Mouse (Mus musculus) regulatory T cell (primary cell): ENCODE results near the gene Cap2.

Experiments
- in situ Hi-C: fragments of 300-600 bp; cut with MboI, MseI; formaldehyde crosslinking; loops from one replicate; pipeline ENCODE4 v1.15.1; 2025; ENCODE audit warnings: high pct_unique_total_duplicates

Cap2 gene

DNA sequence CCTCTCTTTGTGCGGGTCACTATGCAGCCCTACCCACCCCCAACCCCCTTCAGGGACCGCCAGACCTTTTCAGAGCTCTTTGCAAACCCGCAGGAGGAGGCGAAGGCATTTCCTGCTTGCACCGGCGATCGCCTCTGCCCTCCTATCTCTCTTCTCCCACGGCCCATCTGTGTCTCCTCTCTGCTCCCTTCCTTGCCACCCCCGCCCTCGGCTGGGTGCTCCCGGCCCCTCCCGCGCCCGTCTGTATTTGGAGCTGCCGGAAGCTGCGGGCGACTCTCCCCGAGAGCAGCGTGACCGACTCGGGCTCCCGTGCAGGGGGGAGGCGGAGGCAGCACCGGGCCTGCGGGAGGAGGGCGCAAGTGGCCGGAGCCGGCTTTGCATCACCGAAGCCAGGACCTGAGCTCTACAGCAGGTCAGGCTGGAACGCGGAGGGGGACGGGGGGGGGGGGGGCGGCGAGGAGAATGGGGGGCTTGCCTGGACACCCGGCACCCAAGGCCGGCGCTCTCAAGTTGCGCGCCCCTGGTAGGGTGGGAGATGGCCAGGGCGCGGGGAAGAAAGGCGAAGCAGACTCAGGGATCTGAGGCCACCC is at the start of gene Cap2:
TSS of gene Cap2 (plus strand) at position 49 of the 590 bp plus-strand sequence.
- in situ Hi-C loops = no loop called here

DNA sequence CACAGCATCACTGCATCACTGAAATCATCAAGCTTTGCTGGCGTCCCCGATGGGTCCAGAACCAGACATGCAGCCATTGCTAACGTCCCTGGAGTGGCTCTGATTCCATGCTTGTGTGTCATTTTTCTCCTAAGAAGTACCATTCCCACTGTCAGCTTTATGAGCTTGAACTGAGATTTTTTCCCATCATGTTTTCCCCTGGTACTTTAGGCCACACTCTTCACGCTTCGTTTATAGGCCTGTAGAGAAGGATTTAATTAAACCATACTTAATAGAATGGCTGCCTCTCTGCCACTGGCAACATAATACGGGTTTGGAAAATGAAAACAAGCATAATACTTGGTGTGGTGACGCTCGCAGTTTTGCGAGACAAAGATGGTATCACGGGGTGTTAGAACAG is 42.1 kb upstream of the Cap2 start:
- in situ Hi-C loops = no loop called here

DNA sequence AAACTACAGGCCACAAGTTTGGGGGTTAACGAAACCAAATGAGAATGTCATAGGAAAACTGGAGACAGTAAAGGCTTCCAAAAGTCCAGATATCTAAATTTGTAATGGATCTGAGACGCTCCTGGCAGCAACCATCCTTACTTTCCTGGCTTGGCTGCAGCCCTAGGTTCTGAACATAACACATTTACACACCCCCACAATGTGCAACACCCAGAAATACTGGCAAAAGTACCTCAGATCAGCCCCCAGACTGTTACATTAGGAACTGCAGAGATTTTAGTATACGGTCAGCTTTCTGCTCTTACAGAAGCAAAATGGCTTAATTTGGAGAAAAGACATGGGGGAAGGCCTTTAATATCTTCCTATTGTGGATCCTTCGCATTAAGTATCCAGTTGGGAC is 39.4 kb upstream of the Cap2 start:
- in situ Hi-C loops = no loop called here

DNA sequence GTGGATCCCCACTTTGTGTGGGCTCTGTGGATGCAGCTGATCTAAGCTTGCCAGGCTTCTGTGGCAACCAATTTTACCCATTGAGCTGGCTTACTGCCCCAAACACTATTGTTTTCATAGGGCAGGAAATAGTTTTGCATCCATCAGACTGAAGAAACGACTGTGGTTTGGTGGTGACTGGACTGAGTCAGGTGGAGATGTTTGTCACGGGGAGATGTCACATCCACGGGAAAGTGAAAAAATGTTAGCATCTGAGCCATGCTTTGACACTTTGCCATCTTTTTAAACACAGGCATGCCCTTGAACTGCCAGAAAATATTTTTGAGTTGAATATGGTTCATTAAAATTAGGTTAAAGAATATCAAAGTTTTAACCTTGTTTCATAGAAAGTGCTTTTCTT is 37.9 kb upstream of the Cap2 start:
- in situ Hi-C loops = no loop called here

DNA sequence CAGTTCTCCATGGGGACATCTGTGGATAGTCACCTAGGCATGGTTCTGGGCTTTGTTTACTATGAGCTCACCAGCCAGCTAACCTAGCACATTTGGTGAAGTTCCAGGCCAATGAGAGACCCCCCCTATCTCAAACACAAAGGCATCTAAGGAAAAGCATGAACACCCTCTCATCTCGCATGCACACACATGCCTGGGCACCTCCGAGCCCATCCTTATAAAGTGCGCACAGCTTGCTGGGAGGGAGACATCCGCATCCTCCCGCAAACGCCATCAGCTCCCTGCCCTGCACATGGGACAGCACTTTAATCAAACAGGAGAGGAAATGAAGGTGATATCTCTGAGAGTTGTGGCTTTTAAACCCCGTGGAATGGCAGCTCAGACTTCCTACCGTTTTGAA is 33.4 kb upstream of the Cap2 start:
- in situ Hi-C loops = no loop called here

DNA sequence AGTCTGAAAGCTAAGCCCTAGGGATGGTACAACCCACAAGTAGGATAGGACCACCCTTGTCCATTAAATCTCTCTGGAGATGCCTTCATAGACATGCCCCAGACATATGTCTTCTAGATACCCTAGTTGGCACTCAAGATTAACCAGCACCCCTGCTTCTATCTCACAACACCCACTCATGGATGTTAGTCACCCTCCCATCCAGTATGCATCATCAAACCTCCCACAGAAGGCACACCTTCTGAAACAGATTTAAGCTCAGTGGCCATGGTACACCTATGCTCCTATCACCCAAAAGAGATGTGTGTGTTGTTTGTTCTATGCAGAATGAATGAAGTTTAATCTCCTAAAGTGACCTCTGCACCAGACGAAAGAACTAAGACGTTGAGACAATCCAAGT is 32.1 kb upstream of the Cap2 start:
- in situ Hi-C loops = no loop called here

DNA sequence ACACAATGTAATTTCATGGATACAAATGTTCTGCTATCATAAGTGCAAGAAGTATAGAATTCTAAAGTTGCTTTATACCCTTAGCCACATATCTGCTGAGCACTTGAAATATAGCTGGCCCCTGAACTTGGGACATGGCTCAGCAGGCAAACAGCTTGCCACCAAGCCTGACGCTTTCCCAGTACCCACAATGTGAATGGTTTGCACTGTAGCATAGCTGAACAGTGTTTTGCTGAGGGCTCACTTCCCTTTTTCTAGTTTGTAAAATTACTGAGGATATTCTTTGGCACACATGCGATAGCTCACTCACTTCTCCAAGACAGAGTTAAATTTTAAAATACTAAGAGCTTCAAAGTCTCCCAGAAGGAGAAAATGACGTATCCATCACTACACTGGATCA is 20.4 kb upstream of the Cap2 start:
- in situ Hi-C loops = no loop called here

DNA sequence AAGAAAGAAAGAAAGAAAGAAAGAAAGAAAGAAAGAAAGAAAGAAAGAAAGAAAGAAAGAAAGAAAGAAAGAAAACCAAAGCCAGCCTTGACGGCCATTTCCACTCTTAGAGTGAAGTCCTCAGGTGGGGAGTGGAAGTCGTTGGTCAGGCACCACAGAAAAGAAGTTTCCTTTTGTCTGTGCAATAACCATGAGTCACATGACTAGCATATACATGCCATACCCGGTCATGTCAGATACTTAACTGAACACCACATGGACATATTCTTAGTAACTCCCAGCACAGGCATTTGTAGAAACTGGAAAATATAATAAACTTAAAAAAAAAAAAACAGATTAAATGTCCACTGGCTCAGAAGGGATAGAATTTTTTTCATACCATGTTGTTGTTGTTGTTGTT is 16.0 kb upstream of the Cap2 start:
- in situ Hi-C loops = no loop called here

DNA sequence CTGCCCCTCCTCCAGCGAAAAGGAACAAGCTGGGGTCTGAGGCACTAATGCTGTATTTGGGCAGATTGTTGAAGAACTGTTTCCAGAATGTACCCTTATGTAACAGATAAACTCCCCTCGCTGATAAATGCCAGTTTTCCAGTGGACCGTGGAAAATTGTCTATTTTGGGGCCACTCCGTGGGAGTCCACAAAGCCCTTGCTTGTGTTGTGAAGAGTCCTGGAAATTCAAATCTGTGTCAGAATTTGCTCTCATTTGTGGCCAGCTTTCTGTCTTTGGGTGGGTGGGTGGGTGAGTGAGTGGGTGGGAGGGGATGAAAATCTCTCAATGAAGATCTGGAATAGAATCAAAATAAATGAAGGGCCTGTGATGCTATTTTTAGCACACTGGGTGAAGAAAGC is 13.5 kb upstream of the Cap2 start:
- in situ Hi-C loops = no loop called here

DNA sequence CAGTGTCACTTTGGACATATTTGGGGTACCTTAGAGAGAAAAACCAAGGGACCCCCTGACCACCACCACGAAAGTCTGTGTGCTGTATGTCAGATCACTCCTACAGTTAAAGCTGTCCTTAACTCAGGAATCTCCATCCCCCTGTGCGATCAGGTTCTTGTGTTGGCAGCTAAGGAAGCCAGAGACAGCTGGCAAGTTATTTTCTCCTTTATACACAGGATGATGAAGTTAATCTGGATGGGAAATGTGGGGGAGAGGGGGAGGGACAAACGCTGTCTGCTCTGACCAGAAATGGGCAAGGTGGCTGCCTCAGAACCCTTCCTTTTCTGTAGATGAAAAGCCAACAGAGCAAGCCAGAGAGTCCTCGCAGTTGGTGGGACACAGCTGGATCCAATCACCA is 11.0 kb upstream of the Cap2 start:
- in situ Hi-C loops = loop anchor here (5.0 kb wide), 1 partner anchor 43 kb away; no protein-coding TSS in a partner anchor

DNA sequence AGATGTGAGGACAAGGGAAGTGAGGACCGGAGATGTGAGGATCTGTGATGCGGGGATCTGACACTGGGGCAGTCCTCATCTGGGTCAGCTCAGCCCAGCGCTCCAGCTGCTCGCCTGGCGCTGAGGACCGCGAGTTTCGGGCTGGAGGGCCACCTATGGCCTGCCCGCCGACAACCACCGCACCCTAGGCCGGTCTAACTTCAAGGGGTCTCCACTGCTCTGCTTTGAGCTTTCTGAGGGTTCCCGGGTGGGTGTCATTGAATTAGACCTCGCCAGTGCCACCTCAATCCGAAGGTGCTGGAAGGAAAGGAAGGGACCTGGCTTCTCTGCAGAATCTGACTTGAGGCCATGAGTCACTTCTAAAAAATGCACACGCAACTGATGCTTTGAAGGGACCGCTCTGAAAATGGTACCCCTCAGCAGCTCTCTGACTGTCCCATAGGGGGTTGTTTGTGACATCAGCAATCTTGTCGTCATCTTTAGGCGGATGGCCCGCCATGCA is 793 bp downstream of the Cap2 start:
- in situ Hi-C loops = no loop called here

DNA sequence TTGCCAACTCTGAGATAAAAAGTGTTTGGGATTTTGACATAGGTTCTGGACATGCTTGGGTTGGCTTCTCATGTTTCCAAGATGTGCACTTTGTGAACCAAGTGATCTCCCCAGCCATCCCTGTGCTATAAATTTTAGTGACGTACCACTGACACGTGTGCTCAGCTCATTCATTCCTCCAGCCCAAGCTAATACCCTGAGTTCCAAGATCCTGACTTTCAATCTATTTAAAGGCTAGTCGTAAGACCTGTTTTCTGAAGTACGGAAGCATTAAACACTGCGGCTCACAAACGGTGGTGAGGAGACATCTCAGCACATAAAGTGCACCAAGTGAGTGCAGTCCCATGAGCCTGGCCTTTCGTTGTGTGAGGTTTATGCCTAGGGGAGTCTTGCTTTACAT is 6.3 kb downstream of the Cap2 start:
- in situ Hi-C loops = no loop called here

DNA sequence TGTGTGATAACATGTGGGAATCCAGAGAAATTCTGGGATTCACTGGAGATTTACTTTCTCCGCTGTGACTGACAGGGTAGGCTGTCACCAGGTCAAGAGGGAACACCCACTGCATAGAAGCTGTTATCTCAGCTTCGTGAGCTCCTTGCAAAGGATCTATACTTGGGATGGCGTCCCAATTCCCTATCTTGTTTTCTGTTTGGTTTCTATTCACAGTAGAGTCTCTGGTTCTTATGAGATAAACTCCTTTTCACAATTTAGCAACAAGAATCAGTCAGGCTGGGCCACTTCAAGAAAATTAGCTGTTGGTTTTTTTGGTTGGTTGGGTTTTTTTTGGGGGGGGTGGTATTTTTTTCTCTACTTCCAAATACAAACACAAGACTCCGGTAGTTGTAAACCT is 7.2 kb downstream of the Cap2 start:
- in situ Hi-C loops = no loop called here

DNA sequence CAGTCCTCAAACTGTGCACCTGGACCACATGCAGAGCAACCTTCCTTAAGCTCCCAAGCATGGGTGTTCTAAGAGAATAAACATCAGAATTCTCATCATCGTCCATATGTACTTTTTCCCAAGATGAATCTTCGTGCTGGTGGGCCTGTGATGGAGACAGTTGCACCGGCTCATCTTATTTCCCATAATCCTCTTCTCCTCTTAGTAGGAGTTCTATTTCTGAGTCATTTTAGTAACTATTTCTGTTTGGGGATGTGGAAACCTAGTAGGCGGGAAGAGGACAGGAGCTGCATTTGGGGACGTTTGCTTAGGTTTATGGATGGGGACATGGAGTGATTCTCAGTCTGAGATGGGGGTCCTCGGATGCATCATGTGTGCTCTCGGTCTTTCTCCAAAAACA is 8.8 kb downstream of the Cap2 start:
- in situ Hi-C loops = no loop called here

DNA sequence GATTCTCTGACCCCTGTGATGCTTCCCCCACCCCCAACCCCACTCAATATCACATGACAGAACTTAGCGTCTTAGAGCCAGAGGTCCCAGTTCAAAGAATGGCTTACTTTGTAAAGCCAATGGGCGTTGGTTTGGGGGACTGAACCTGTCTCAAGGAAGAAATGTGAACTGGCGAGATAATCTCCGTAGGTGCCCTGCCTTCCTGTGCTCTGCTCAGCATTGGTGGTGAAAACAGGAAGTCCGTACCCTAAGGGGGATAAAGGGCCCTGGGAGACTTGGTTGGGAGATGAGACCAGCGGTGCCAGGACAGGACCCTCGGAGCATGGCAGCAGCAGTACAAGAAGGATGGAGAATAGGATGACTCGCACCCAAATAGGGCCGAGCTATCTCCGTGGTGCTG is 12.8 kb downstream of the Cap2 start:
- in situ Hi-C loops = no loop called here

DNA sequence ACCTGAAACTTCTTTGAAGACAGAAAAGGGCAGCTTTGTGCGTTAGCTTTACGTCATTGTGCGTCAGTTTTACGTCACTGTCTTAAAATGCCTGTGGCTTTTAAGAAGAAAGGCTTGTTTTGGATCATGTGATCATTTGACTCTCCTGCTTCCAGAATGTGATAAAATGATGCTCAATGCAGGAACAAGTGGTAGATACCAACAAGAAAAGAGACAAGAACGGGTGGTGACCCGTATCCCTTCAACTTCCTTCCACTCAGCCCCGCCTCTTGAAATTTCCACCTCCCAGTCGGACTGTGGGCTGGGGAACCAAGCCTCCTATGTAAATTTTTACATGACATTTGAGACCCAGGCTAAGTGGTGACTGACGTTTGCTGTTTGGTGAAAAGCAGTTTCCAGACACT is 13.5 kb downstream of the Cap2 start:
- in situ Hi-C loops = no loop called here

DNA sequence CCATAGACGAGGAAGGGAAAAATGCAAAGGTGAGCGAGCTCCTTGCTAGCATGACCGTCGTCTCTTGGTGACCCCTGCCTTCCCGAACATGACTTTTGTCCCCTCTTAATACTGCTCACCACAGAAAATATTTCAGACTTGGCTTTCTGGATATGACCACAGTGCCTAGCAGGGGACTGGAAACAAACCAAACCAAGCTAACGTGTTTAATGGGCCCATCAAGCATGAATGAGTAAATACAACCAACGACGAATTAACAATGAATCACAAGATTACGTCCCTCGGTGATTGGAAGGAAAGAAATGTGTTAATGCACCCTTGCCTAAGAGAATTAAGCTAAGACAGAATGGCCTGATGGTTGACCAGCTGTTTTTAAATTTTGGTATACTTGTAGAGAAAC is 13.9 kb downstream of the Cap2 start:
- in situ Hi-C loops = no loop called here

DNA sequence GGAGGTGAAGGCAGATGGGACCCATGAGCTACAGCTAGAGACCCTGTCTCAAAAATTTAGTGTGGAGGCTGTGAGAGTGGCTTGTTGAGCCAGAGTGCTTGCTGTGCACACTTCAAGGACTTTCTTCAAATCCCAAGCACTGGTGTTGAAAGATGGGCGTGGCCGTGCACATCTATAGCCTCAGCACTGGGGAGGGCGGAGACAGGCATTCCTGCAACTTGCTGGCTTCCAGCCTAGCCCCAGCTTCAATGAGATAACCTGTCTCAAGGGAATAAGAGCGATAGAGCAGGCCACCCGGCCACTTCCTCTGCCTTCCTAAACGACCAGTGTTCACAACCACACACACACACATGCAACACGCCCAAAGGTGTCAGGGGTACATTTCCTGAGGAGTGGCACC is 14.5 kb downstream of the Cap2 start:
- in situ Hi-C loops = no loop called here

DNA sequence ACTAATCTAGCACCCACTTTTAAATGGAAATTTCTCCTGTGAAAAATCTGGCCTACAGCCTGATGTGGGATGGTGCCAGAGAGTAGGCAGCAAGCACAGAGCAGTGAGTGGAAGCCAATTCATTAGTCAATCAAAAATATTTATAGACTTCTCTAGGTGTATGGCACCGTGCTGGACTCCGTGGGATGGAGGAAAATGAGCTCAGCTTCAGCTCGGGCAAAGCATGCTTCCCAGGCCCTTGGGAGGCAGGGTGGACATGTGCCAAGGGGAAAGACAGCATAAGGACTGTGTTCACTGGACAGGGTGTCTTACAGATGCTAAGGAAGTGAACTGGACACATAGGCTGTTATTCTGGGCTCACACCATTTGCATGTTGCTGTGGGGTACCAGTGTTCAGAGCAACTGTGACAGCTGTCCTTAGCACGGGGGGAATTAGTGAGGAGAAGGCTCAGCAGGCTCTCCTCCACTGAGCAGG is 15.6 kb downstream of the Cap2 start:
- in situ Hi-C loops = no loop called here

DNA sequence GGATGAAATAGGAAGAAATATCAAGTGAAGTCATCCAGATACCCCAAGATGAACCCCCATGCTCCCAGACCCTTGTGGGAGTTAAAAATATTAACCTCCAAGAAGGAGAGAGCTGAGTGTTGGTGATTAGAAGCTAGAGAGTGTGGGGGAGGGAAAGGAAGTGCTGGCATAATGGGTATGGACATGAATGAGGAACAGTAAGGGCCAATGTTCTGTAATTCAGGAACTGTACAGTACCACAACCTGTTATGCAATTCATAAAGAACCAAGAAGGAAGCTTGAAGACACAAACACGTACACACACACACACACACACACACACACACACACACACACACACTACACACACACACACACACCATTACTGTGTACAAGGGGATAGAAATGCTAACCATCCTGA is 19.8 kb downstream of the Cap2 start:
- in situ Hi-C loops = no loop called here

DNA sequence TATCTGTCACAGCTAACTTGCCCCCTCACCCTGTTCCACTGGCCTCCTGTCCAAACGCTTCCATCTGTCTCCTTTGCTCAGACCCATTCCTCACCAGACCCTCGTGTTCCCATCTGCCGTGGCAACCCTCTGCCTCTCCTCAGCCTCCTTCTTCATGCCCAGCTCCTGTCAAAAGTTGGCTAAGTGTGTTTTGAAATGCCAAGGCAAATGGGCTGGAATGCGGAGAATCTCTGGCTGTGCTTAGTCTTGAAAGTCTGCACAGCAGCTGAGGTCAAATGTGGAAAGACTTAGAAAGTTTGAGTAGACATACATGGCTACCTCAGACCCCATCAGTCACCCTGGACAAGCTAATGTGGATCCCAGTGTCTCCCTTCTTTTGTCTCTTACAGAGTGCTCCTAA is 21.1 kb downstream of the Cap2 start:
- in situ Hi-C loops = no loop called here

DNA sequence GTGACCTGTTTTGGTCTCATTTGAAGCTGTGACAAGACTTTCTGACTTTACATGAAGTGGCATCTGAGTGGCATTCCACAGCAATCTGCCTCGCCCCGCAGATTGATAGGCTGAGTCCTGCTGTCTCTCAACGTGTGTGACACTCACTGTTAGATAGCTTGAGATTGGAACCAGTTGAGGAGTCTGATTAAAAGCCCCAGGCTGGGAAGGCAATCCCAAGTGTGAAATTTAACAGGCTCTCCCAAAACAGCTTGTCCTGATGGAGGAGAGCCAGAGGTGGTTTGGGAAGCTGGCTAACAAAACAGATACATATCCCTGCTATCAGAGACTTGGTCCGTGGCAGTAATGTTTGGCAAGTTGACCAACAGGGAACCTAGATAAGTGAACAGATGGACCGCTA is 21.6 kb downstream of the Cap2 start:
- in situ Hi-C loops = no loop called here

DNA sequence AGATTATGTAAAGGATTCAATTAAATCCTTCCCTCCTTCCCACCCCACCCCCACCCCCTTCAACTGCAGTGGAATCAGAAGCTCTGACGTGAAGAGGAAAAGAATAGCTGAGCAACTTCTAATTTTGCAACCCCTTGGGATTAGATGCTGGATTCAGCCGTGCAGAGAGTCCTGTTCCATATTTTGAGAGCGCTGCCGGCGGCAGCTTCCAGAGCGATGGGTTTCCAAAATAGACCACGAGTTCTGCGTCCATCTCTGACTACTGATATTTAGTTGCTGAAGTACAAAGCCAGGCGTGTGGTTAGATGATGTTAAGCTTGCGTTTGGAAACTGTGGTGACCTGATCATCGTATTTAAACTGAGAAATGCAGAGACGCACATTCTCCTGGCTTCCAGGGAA is 22.1 kb downstream of the Cap2 start:
- in situ Hi-C loops = no loop called here
